Mouse (Mus musculus): Measurements from ENCODE around the gene Reg4. TPM values are rescaled to one million over a fixed set of nuclear protein-coding genes. Genes with fewer than 3 reads are reported as not detected.

Gene Reg4
- polyA plus RNA-seq, 1 experiment from 2014 or later = not detected

- Histone ChIP-seq H3K4me2 (replicated peaks) (no peak overlapping the region), H3K9ac (no peak overlapping the region), H3K36me3 (replicated peaks; ENCODE audit: control insufficient read depth, insufficient read depth) (no peaks in the 10 kb centered on the region), H3K27ac (no peak overlapping the region), H3K4me3 (replicated peaks; ENCODE audit: low read length) (no peak overlapping the region), H3K27me3 (ENCODE audit: control insufficient read depth, insufficient read depth, low read length) (no peaks in the 10 kb centered on the region), H3K9me3 (ENCODE audit: control insufficient read depth, low read length) (no peaks in the 10 kb centered on the region), H3K4me1 (replicated peaks; ENCODE audit: control insufficient read depth, insufficient read depth, low read length) (0 out of 2 replicates have a peak, but pooled peaks cover under 1% of the 10 kb centered on the region)
- ATAC-seq (ENCODE audit: low FRiP score) (no peak), DNase-seq (ENCODE audit: low spot score) (no peak)
- 97% methylated on average over 2 of the region's 2 CpGs for WGBS
These were observed 40.2 kb downstream of the Reg4 start for GRCm38 (mm10) chr3:98262133-98262532.

GRCm38 (mm10) chr3:98267249-98267651 is 45.3 kb downstream of the Reg4 start:
- Histone ChIP-seq H3K27ac (no peak overlapping the region; the same call in 1 of the 2 replicates), H3K36me3 (replicated peaks; ENCODE audit: control insufficient read depth, insufficient read depth) (no peaks in the 10 kb centered on the region), H3K27me3 (ENCODE audit: control insufficient read depth, insufficient read depth, low read length) (no peaks in the 10 kb centered on the region), H3K4me1 (replicated peaks; ENCODE audit: control insufficient read depth, insufficient read depth, low read length) (0 out of 2 replicates have a peak, but pooled peaks cover 5% of the 10 kb centered on the region), H3K4me3 (replicated peaks; ENCODE audit: low read length) (no peak overlapping the region), H3K9ac (no peak overlapping the region), H3K4me2 (replicated peaks) (no peak overlapping the region), H3K9me3 (ENCODE audit: control insufficient read depth, low read length) (no peaks in the 10 kb centered on the region)
- 10% methylated on average over 6 of the region's 6 CpGs for WGBS
- DNase-seq (ENCODE audit: low spot score) (no peak), ATAC-seq (ENCODE audit: low FRiP score) (peak; percentile 55; the same call in 1 of the 2 replicates)

- H3K36me3 ChIP-seq (replicated peaks; ENCODE audit: control insufficient read depth, insufficient read depth) = no peaks in the 10 kb centered on the region
- WGBS = 57% methylated on average over 11 of the region's 11 CpGs
- DNase-seq (ENCODE audit: low spot score) (no peak), ATAC-seq (ENCODE audit: low FRiP score) (peak; percentile 57; the same call in 1 of the 2 replicates)
- H3K27ac ChIP-seq = no peak overlapping the region
- no peaks in the 10 kb centered on the region for H3K27me3 ChIP-seq (ENCODE audit: control insufficient read depth, insufficient read depth, low read length)
- H3K9ac ChIP-seq = no peak overlapping the region
- no peaks in the 10 kb centered on the region for H3K4me1 ChIP-seq (replicated peaks; ENCODE audit: control insufficient read depth, insufficient read depth, low read length)
- H3K4me2 ChIP-seq (replicated peaks) = no peak overlapping the region
- no peak overlapping the region for H3K4me3 ChIP-seq (replicated peaks; ENCODE audit: low read length)
- no peaks in the 10 kb centered on the region for H3K9me3 ChIP-seq (ENCODE audit: control insufficient read depth, low read length)
These were observed 51.9 kb downstream of the Reg4 start for GRCm38 (mm10) chr3:98273623-98274398.

- Histone ChIP-seq H3K9ac (no peak overlapping the region), H3K9me3 (ENCODE audit: control insufficient read depth, low read length) (no peaks in the 10 kb centered on the region), H3K36me3 (replicated peaks; ENCODE audit: control insufficient read depth, insufficient read depth) (no peaks in the 10 kb centered on the region), H3K4me3 (replicated peaks; ENCODE audit: low read length) (no peak overlapping the region), H3K27ac (no peak overlapping the region), H3K27me3 (ENCODE audit: control insufficient read depth, insufficient read depth, low read length) (no peaks in the 10 kb centered on the region), H3K4me1 (replicated peaks; ENCODE audit: control insufficient read depth, insufficient read depth, low read length) (no peaks in the 10 kb centered on the region), H3K4me2 (replicated peaks) (no peak overlapping the region)
- DNase-seq (ENCODE audit: low spot score) = no peak
- WGBS = 87% methylated on average over 4 of the region's 4 CpGs
- no peak for ATAC-seq (ENCODE audit: low FRiP score)
These were observed 57.7 kb downstream of the Reg4 start for GRCm38 (mm10) chr3:98279682-98280081.

- H3K27me3 ChIP-seq (ENCODE audit: control insufficient read depth, insufficient read depth, low read length) = no peaks in the 10 kb centered on the region
- 65% methylated on average over 14 of the region's 14 CpGs for WGBS
- no peaks in the 10 kb centered on the region for H3K4me1 ChIP-seq (replicated peaks; ENCODE audit: control insufficient read depth, insufficient read depth, low read length)
- no peaks in the 10 kb centered on the region for H3K36me3 ChIP-seq (replicated peaks; ENCODE audit: control insufficient read depth, insufficient read depth)
- DNase-seq (ENCODE audit: low spot score) (no peak), ATAC-seq (ENCODE audit: low FRiP score) (no peak; the same call in 1 of the 2 replicates)
- H3K9me3 ChIP-seq (ENCODE audit: control insufficient read depth, low read length) = no peaks in the 10 kb centered on the region
- peak within 1 kb of the TSS; percentile 18 for H3K4me3 ChIP-seq (replicated peaks; ENCODE audit: low read length)
- H3K4me2 ChIP-seq (replicated peaks) = peak within 1 kb of the TSS; percentile 10
- H3K27ac ChIP-seq = no peak within 1 kb of the TSS
- no peak within 1 kb of the TSS for H3K9ac ChIP-seq
These were observed 58.4 kb downstream of the Reg4 start, which contains the start of gene Hmgcs2 for GRCm38 (mm10) chr3:98280204-98280932. Gene Hmgcs2, plus strand, starts transcription at chr3:98280435.

GRCm38 (mm10) chr3:98280933-98281678 is 59.1 kb downstream of the Reg4 start:
- Histone ChIP-seq H3K4me3 (replicated peaks; ENCODE audit: low read length) (peak overlapping the region; percentile 18), H3K9me3 (ENCODE audit: control insufficient read depth, low read length) (no peaks in the 10 kb centered on the region), H3K27me3 (ENCODE audit: control insufficient read depth, insufficient read depth, low read length) (no peaks in the 10 kb centered on the region), H3K9ac (no peak overlapping the region), H3K4me1 (replicated peaks; ENCODE audit: control insufficient read depth, insufficient read depth, low read length) (no peaks in the 10 kb centered on the region), H3K27ac (no peak overlapping the region), H3K36me3 (replicated peaks; ENCODE audit: control insufficient read depth, insufficient read depth) (no peaks in the 10 kb centered on the region), H3K4me2 (replicated peaks) (peak overlapping the region; percentile 10)
- ATAC-seq (ENCODE audit: low FRiP score) (peak; percentile 74; the same call in 1 of the 2 replicates), DNase-seq (ENCODE audit: low spot score) (peak; percentile 80)
- 43% methylated on average over 12 of the region's 12 CpGs for WGBS

- Histone ChIP-seq H3K4me2 (replicated peaks) (no peak overlapping the region), H3K27ac (no peak overlapping the region), H3K36me3 (replicated peaks; ENCODE audit: control insufficient read depth, insufficient read depth) (no peaks in the 10 kb centered on the region), H3K27me3 (ENCODE audit: control insufficient read depth, insufficient read depth, low read length) (no peaks in the 10 kb centered on the region), H3K9ac (no peak overlapping the region), H3K4me3 (replicated peaks; ENCODE audit: low read length) (no peak overlapping the region), H3K9me3 (ENCODE audit: control insufficient read depth, low read length) (0 out of 2 replicates have a peak, but pooled peaks cover 2% of the 10 kb centered on the region), H3K4me1 (replicated peaks; ENCODE audit: control insufficient read depth, insufficient read depth, low read length) (no peaks in the 10 kb centered on the region)
- 97% methylated on average over 8 of the region's 8 CpGs for WGBS
- ATAC-seq (ENCODE audit: low FRiP score) (no peak), DNase-seq (ENCODE audit: low spot score) (no peak)
These were observed 60.5 kb downstream of the Reg4 start for GRCm38 (mm10) chr3:98282422-98282821.

GRCm38 (mm10) chr3:98283205-98283604 is 61.2 kb downstream of the Reg4 start:
- H3K9me3 ChIP-seq (ENCODE audit: control insufficient read depth, low read length) = 0 out of 2 replicates have a peak, but pooled peaks cover 2% of the 10 kb centered on the region
- WGBS = 92% methylated on average over 5 of the region's 5 CpGs
- DNase-seq (ENCODE audit: low spot score) (no peak), ATAC-seq (ENCODE audit: low FRiP score) (no peak)
- H3K4me3 ChIP-seq (replicated peaks; ENCODE audit: low read length) = no peak overlapping the region
- H3K4me1 ChIP-seq (replicated peaks; ENCODE audit: control insufficient read depth, insufficient read depth, low read length) = no peaks in the 10 kb centered on the region
- no peak overlapping the region for H3K9ac ChIP-seq
- no peaks in the 10 kb centered on the region for H3K27me3 ChIP-seq (ENCODE audit: control insufficient read depth, insufficient read depth, low read length)
- H3K4me2 ChIP-seq (replicated peaks) = no peak overlapping the region
- H3K27ac ChIP-seq = no peak overlapping the region
- H3K36me3 ChIP-seq (replicated peaks; ENCODE audit: control insufficient read depth, insufficient read depth) = no peaks in the 10 kb centered on the region
